Mouse (Mus musculus) liver, embryonic 14.5 days (tissue): ENCODE measurements at regions not wholly inside any gene's neighbourhood (a gene's known extent, or its start where the extent isn't known, plus 50 kb on each side); places are given as distances from the start of the nearest gene placed in this dataset.

Experiments
- ATAC-seq: fragments of 200-750 bp; cut with Nextera tagmentation; 2 replicates; pipeline ENCODE4 v1.8.0; 2017; ENCODE audit warnings: moderate number of reproducible peaks, mild to moderate bottlenecking, moderate library complexity; ENCODE audit not compliant: insufficient read depth
- DNase-seq, 3 experiments: peaks; one replicate each; pipeline ENCODE4 v3.0.0-alpha.2; 2012 to 2013; ENCODE audit warnings: low read depth in 3 of 3, low spot score in 3 of 3
- H3K27ac ChIP-seq: fragments of 300-500 bp; sonication (generic); 2 replicates; pipeline ENCODE4 v1.5.1; 2014; ENCODE audit warnings: moderate library complexity, mild to moderate bottlenecking, control low read depth, inconsistent platforms
- H3K27me3 ChIP-seq: fragments of 300-500 bp; sonication (generic); 2 replicates; pipeline ENCODE4 v1.6.1; 2014; ENCODE audit warnings: mild to moderate bottlenecking, low read length, moderate library complexity; ENCODE audit not compliant: control insufficient read depth, insufficient read depth
- H3K36me3 ChIP-seq: fragments of 300-500 bp; sonication (generic); replicated peaks from 2 replicates; pipeline ENCODE4 v1.6.1; 2014; ENCODE audit warnings: low read depth; ENCODE audit not compliant: control insufficient read depth, insufficient read depth
- H3K4me1 ChIP-seq, 2 experiments: fragments of 200-500 bp in 1 of 2; fragments of 300-500 bp in 1 of 2; sonication (generic) in 1 of 2; replicated peaks; 2 replicates each; pipeline ENCODE4 v1.6.1; 2012 to 2014; ENCODE audit warnings: antibody characterized with exemption in 1 of 2, inconsistent platforms in 1 of 2, low read length in 1 of 2; ENCODE audit not compliant: control insufficient read depth in 2 of 2, insufficient read depth in 2 of 2
- H3K4me2 ChIP-seq: fragments of 300-500 bp; sonication (generic); 2 replicates; pipeline ENCODE4 v1.6.1; 2014; ENCODE audit warnings: low read depth, mild to moderate bottlenecking, control low read depth, moderate library complexity
- H3K4me3 ChIP-seq, 2 experiments: fragments of 200-500 bp in 1 of 2; fragments of 300-500 bp in 1 of 2; sonication (generic) in 1 of 2; 2 replicates each; pipeline ENCODE4 v1.5.1; 2012 to 2014; ENCODE audit warnings: low read depth in 2 of 2, low read length in 2 of 2, mild to moderate bottlenecking in 2 of 2, control low read depth in 1 of 2, inconsistent platforms in 1 of 2, moderate library complexity in 1 of 2; ENCODE audit not compliant: insufficient read depth in 1 of 2
- H3K9ac ChIP-seq: fragments of 300-500 bp; sonication (generic); replicated peaks from 2 replicates; pipeline ENCODE4 v1.6.1; 2014; ENCODE audit warnings: mild to moderate bottlenecking, control low read depth, moderate library complexity
- H3K9me3 ChIP-seq: fragments of 300-500 bp; sonication (generic); 2 replicates; pipeline ENCODE4 v1.6.1; 2016; ENCODE audit warnings: low read length, mixed read lengths; ENCODE audit not compliant: control insufficient read depth
- CTCF ChIP-seq: IDR thresholded peaks from 2 replicates; pipeline ENCODE4 v1.5.1; 2016; ENCODE audit warnings: antibody characterized with exemption, low read depth, control low read depth
- EP300 ChIP-seq: IDR thresholded peaks from 2 replicates; pipeline ENCODE4 v1.6.1; 2016; ENCODE audit warnings: antibody characterized with exemption, low read depth
- WGBS: fragments of 180-500 bp; shearing (Covaris S2); extraction: QIAGEN DNeasy Blood & Tissue Kit; methylation state at CpG from one replicate; pipeline ENCODE4 v1.1.7; 2014; ENCODE audit not compliant: insufficient replicate concordance; 5-methylcytosine and 5-hydroxymethylcytosine counted together

DNA sequence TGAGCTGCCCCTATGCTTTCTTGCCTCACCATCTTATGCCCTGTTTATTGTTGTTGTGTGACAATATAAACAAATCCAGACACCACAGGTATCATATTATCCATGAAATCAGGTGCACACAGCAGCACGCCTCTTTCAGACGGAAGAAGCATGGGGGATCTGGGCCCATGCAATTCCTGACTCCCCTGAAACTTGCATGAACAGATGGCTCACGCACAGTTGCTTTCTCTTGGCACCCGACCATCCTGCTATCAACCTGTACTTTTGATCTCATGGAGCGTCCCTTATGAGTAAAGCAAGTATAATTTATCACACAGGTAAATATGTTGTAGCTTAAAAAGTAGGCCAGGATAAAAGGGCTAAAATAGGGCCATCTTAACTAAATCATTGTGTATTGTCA is 674.1 kb downstream of the Pdcd6ip start:
- no peaks in the 10 kb centered on the region for H3K9me3 ChIP-seq
- DNase-seq: no peak
- H3K9ac ChIP-seq: no peak overlapping the region
- H3K4me1 ChIP-seq: no peaks in the 10 kb centered on the region
- no peak for TF ChIP-seq CTCF
- TF ChIP-seq EP300: no peak
- ATAC-seq: no peak
- 58% methylated on average over 5 of the region's 5 CpGs for WGBS
- H3K27me3 ChIP-seq: no peaks in the 10 kb centered on the region
- no peak overlapping the region for H3K27ac ChIP-seq
- H3K4me2 ChIP-seq: no peak overlapping the region
- no peaks in the 10 kb centered on the region for H3K36me3 ChIP-seq
- no peak overlapping the region for H3K4me3 ChIP-seq

GRCm38 (mm10) chr9:113029091-113029490 is 679.0 kb downstream of the Pdcd6ip start:
- Histone ChIP-seq H3K27ac (no peak overlapping the region), H3K27me3 (no peaks in the 10 kb centered on the region), H3K4me3 (no peak overlapping the region), H3K4me2 (no peak overlapping the region), H3K9me3 (no peaks in the 10 kb centered on the region), H3K9ac (no peak overlapping the region), H3K36me3 (no peaks in the 10 kb centered on the region), H3K4me1 (no peaks in the 10 kb centered on the region)
- DNase-seq: no peak
- TF ChIP-seq CTCF (no peak), EP300 (no peak)
- 44% methylated on average over 4 of the region's 4 CpGs for WGBS
- ATAC-seq: no peak

GRCm38 (mm10) chr9:113026904-113027193 is 681.2 kb downstream of the Pdcd6ip start:
- no peak overlapping the region for H3K9ac ChIP-seq
- no peaks in the 10 kb centered on the region for H3K9me3 ChIP-seq
- H3K4me2 ChIP-seq: no peak overlapping the region
- no peaks in the 10 kb centered on the region for H3K27me3 ChIP-seq
- DNase-seq: no peak
- H3K36me3 ChIP-seq: no peaks in the 10 kb centered on the region
- no peak overlapping the region for H3K27ac ChIP-seq
- TF ChIP-seq EP300 (no peak), CTCF (no peak)
- H3K4me1 ChIP-seq: no peaks in the 10 kb centered on the region
- no peak overlapping the region for H3K4me3 ChIP-seq
- no peak for ATAC-seq
- 41% methylated on average over 4 of the region's 4 CpGs for WGBS

DNA sequence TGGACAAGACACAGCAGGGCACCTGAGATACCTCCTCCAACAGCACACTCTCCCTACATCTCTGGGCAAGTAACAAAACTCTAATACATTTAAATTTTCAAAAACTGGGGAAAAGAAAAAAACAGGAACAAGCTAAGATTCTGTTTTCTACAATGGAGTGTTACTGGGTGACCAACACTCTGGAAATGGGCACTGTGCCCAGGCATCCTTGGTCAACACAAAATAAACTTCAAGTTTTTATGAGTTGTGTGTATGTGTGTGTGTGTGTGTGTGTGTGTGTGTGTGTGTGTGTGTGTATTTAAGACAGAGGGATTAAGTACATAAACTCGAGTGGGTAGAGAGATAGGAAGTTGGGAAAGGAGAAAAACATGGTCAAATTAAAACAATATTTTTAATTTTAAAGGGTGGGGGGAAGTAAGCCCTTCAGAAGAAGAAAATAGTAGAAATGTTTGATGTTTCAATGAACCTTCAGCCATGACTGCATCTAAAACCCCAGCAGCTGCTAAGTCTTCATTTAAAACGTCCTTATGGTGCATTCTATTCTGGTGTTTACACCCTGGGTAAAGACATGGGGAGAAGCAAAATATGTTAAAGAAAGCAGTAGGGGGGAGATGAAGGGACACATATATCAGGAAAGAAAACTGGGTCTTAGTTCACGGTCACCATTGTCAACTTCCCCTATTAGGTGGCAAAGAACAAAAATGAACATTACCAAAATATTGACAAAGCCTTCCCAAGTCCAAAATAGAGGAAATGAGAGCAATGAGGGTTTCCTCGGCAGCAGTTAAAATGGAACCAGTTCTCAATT is 681.8 kb downstream of the Pdcd6ip start:
- Histone ChIP-seq H3K36me3 (no peaks in the 10 kb centered on the region), H3K27me3 (no peaks in the 10 kb centered on the region), H3K4me3 (no peak overlapping the region), H3K4me2 (no peak overlapping the region), H3K9me3 (no peaks in the 10 kb centered on the region), H3K4me1 (no peaks in the 10 kb centered on the region), H3K27ac (no peak overlapping the region), H3K9ac (no peak overlapping the region)
- no peak for DNase-seq
- TF ChIP-seq EP300 (no peak), CTCF (no peak)
- WGBS: 34% methylated on average over 4 of the region's 4 CpGs
- ATAC-seq: no peak

DNA sequence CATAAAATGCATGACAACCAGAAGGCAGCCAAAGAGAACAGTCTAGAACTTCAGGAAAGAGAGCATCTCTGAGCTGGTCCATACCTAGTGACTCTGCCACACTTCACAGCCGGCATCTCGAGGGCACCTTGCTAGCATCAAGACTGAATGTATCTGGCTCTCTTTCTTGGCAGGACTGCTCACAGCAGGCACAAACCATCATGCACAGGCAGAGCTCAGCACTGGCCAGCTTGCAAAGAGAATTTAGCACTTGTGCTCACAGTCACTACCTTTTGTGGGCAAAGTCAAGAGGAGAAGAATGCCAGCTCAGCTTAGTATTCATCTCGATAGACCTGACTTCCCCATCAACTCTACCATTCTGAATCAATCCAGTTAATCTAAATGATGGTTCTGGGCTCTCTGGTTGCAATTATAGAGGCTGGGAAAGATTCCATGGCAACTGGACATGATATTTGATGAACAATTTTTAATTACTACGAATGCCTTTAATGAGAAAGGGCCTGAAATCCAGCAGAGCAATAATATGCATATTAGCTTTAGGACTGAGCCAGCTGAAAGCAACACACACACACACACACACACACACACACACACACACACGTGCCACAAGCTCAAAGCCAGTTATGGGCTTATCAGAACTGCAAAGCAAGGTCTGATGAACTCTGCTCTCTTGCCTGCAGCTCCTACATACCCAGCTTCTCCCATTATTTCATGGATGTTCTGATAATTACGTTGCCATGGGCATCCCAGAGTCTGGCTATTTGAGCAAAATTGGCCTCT is 686.0 kb downstream of the Pdcd6ip start:
- Histone ChIP-seq H3K4me2 (no peak overlapping the region), H3K27me3 (no peaks in the 10 kb centered on the region), H3K27ac (no peak overlapping the region), H3K4me3 (no peak overlapping the region), H3K36me3 (no peaks in the 10 kb centered on the region), H3K4me1 (no peaks in the 10 kb centered on the region), H3K9me3 (no peaks in the 10 kb centered on the region), H3K9ac (no peak overlapping the region)
- TF ChIP-seq EP300 (no peak), CTCF (no peak)
- DNase-seq (no peak), ATAC-seq (no peak)
- WGBS: 49% methylated on average over 6 of the region's 6 CpGs
